Mouse (Mus musculus): ENCODE data around the gene Brca2.

The Brca2 gene

GRCm38 (mm10) chr5:150564426-150564825 is 42.0 kb downstream of the Brca2 start:
- no peak for DNase-seq (ENCODE audit: low spot score in 2 of 2)

- DNase-seq (ENCODE audit: low spot score in 2 of 2), result no peak
Measured at GRCm38 (mm10) chr5:150566226-150566625, 43.8 kb downstream of the Brca2 start.

GRCm38 (mm10) chr5:150566971-150567370 is 44.5 kb downstream of the Brca2 start:
- DNase-seq (ENCODE audit: low spot score in 2 of 2), result no peak

GRCm38 (mm10) chr5:150570496-150571219 is 48.2 kb downstream of the Brca2 start:
- no peak for DNase-seq (ENCODE audit: low spot score in 2 of 2)

- no peak for DNase-seq (ENCODE audit: low spot score in 2 of 2)
Measured at GRCm38 (mm10) chr5:150574403-150574802, 52.0 kb downstream of the Brca2 start.

- DNase-seq (ENCODE audit: low spot score in 2 of 2), result no peak
Measured at GRCm38 (mm10) chr5:150574885-150575284, 52.5 kb downstream of the Brca2 start.

GRCm38 (mm10) chr5:150576832-150577231 is 54.4 kb downstream of the Brca2 start:
- no peak for DNase-seq (ENCODE audit: low spot score in 2 of 2)

- DNase-seq (ENCODE audit: low spot score in 2 of 2), result peak in 1 of 2 experiments; percentile 64
Measured at GRCm38 (mm10) chr5:150578613-150579171, 56.3 kb downstream of the Brca2 start.

- DNase-seq (ENCODE audit: low spot score in 2 of 2), result no peak
Measured at GRCm38 (mm10) chr5:150581180-150581579, 58.8 kb downstream of the Brca2 start.

GRCm38 (mm10) chr5:150583181-150583580 is 60.8 kb downstream of the Brca2 start:
- DNase-seq (ENCODE audit: low spot score in 2 of 2), result no peak

GRCm38 (mm10) chr5:150583622-150584336 is 61.3 kb downstream of the Brca2 start:
- no peak for DNase-seq (ENCODE audit: low spot score in 2 of 2)

- no peak for DNase-seq (ENCODE audit: low spot score in 2 of 2)
Measured at GRCm38 (mm10) chr5:150584337-150584729, 61.9 kb downstream of the Brca2 start.

- DNase-seq (ENCODE audit: low spot score in 2 of 2), result no peak
Measured at GRCm38 (mm10) chr5:150589945-150590344, 67.5 kb downstream of the Brca2 start.

- DNase-seq (ENCODE audit: low spot score in 2 of 2), result no peak
Measured at GRCm38 (mm10) chr5:150592186-150592903, 69.9 kb downstream of the Brca2 start.

- peak; percentile 60 to 82 for DNase-seq (ENCODE audit: low spot score in 2 of 2)
Measured at GRCm38 (mm10) chr5:150592904-150593755, 70.7 kb downstream of the Brca2 start.

GRCm38 (mm10) chr5:150593756-150594648 is 71.6 kb downstream of the Brca2 start:
- DNase-seq (ENCODE audit: low spot score in 2 of 2), result peak; percentile 58 to 82

GRCm38 (mm10) chr5:150594649-150595339 is 72.4 kb downstream of the Brca2 start:
- no peak for DNase-seq (ENCODE audit: low spot score in 2 of 2)

GRCm38 (mm10) chr5:150595366-150596016 is 73.1 kb downstream of the Brca2 start:
- no peak for DNase-seq (ENCODE audit: low spot score in 2 of 2)

GRCm38 (mm10) chr5:150597088-150597487 is 74.7 kb downstream of the Brca2 start, which contains the start of gene N4bp2l1:
TSS of gene N4bp2l1 (minus strand) at chr5:150597188.
- no peak for DNase-seq (ENCODE audit: low spot score in 2 of 2)

Measured in spleen, postnatal 4 days (tissue).